Mouse (Mus musculus) megakaryocyte-erythroid progenitor cell, adult 5-6 weeks (primary cell): Measurements from ENCODE around the gene Gabpb2. TPM values are rescaled to one million over a fixed set of nuclear protein-coding genes. Genes with fewer than 3 reads are reported as not detected.
"Not testable (repeated sequence)": the region's sequence is repeated elsewhere in the genome, so short reads cannot be mapped to it uniquely, and the experiment has no call there.

Experiments used
- ATAC-seq: replicated peaks from 2 replicates; pipeline ENCODE4 v1.8.0; 2016; ENCODE audit warnings: mild to moderate bottlenecking, inconsistent platforms; ENCODE audit not compliant: severe bottlenecking, poor library complexity, low FRiP score, low TSS enrichment
- total RNA-seq, 2 experiments: library from RNA; stranded (forward) in 1 of 2; stranded (reverse) in 1 of 2; fragments of 200-1000, 215-1000 nt in 1 of 2; fragments of >200 nt in 1 of 2; fragmentation: Nextera tagmentation in 1 of 2; gene quantifications; 2 replicates each; pipeline ENCODE4 v1.2.3; 2014 to 2017

The Gabpb2 gene
- total RNA-seq, 2 experiments from 2014 or later = 59.0 to 59.2 TPM

DNA sequence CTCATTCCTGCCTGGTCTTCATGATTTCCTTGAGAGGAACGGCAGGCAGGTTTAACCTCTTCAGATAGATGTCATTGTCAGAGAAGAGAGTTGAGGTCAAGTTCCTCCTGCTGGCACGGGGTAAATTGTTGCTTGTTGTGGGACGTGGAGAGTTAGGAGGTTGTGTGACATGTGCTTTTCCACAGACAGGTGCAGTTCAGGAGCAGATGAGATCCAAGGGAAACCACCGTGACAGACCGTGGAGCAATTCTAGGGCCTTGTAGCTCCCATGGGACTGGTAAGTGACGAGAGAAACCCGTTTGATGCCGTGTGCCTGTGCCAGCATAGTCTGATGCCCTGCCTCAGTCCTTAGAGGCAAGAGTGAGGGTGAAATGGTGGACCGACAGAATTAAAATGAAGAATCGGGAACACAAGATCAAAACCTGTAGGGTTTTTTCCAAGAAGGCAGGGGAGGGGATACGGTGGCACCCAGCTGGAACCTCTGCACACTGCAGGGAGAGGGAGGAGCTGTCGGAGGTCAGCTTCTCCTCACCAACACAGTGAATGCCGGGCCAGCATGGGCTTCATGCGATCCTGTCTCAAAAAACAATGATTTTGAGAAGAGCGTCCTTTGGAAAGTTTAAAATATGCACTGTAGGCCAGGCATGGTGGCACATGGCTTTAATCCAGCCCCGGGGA is 15.7 kb upstream of the Gabpb2 start:
- ATAC-seq = no peak

DNA sequence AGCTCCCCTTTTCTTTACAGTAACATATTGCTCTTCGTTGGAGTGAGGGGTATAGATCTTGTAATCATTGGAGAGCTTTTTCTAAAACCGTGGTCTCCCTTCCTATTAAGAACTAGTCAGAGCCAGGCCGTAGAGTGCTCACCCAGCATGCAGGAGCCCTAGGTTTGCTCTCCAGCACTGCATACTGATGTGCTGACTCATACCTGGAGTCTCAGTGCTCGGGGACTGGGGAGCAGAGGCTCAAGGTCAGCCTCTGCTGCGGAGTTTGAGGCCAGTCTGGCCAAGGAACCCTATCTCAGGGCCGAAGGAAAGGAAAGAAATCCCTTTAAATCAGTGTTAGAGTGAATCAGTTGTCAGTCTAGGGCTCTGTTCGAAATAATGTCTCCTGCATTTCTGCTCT is 15.1 kb upstream of the Gabpb2 start:
- no peak for ATAC-seq

DNA sequence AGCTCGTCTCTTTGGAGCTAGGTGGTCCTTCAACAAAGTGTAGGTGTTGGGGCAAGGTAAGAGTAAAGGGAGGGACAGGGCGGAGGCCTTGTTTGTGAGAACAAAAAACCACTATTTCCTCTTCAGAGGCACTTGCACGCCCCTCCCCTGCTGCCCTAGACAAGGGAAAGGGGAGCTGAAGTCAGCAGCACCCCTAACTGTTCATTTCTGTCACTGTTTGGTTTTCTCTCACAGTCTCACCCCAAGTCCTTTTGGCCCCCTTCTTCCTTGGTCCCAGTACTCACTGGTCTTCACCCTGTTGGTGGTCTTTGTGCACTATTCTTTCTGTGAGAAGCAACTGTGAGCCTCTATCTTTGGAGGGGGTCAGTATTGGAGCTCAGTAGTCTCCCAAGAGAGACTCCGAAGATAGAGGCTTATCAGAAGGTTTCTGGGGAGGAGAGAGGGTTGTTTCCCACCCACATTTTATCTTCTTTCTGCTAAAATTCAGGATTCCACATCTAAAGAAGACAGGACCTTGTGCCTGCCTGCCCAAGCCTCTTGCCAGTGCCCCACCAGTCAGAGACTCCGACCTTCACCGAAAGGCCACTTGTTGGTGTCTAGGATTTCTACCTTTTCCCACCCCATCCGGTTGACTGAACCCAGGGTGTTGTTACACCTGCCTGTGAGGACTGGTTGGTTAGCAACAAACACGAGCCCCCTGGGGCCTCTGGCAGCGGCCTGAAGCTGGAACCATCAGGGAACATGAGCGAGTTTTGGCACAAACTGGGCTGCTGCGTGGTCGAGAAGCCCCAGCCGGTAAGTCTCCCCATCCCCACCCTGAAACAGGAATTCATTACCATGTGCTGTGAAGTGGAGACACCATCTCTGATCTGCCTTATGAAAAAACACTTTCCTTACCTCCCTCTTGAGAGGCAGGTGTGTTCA is 13.8 kb upstream of the Gabpb2 start, which contains the start of gene Mllt11:
Gene Mllt11 (minus strand): TSS at position 874 of the 924 bp plus-strand sequence.
- 0 out of 2 replicates have a peak, but pooled peaks have one; percentile 17 for ATAC-seq

DNA sequence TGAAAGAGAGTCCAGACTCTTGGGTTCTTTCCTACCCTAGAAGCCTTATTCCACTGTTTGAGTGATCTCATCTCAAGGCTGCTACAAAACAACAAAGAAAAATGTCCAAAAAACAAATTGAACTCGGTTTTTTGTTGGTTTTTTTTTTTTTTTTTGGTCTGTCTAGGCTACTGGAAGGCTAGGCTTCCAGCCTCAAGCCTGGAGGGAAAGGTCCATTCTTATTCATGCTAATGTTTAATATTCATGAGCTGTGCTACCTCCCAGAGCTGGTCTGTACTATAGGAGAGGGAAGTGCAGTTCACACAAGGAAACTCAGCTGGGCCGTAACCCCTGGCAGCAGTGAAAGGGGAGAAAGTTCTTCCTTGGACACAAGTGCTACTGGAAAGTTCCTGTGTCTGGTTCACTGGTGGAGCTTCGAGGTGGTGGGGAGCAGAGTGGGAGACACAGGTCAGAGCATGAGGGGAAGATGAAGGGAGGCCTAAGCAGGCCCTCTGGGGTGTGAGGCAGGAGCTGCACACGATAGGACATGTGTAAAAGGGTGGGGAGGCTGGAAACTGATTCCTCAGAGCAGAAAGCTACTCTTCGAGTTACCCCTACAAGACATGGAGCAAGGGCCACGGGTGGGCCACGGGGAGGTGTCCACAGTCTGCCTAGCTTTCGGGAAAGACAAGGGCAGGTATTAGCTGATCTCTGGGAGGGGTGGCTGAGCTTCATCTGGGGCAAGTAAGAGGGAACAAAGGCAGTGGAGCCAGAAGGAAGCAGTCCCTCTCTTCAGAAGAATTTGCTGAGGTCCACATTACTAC is 13.0 kb upstream of the Gabpb2 start:
- peak; percentile 20; the same call in 1 of the 2 replicates for ATAC-seq

DNA sequence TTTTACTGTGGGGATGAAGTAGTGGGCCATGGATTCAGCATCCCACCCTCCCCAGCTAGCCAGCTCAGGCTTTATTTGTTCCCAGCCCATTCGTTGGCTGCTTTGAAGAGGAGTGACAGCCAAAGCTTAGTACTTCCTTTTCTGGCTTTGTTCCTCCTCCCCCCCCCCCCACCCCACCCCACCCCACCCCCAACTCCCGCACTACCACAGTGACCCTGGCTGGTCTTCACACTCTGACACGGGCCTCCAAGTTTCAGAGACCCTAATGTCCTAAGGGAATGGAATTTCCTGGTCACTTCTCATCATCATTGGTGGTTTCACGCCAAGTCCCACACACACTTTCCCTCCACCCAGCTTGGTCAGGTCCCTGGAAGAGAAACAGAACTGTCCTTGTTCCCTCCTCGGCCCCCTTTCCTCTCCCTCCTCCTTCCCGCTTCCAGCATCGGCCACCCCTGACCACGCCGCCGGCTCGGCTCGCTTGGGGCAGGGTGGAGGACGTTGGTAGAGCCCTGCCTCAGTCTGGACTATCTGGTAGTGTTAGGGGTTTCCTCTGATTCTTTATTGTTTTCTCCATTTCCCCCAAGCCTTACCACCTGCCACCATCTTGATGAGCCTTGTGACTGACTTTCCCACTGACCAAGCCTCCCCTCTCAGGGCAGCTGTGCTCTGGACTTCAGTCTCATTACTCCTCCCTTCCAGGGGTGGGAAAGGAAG is 12.2 kb upstream of the Gabpb2 start:
- ATAC-seq = no peak

GRCm38 (mm10) chr3:95228894-95229780 is 11.4 kb upstream of the Gabpb2 start:
- ATAC-seq = no peak; the same call in 1 of the 2 replicates

DNA sequence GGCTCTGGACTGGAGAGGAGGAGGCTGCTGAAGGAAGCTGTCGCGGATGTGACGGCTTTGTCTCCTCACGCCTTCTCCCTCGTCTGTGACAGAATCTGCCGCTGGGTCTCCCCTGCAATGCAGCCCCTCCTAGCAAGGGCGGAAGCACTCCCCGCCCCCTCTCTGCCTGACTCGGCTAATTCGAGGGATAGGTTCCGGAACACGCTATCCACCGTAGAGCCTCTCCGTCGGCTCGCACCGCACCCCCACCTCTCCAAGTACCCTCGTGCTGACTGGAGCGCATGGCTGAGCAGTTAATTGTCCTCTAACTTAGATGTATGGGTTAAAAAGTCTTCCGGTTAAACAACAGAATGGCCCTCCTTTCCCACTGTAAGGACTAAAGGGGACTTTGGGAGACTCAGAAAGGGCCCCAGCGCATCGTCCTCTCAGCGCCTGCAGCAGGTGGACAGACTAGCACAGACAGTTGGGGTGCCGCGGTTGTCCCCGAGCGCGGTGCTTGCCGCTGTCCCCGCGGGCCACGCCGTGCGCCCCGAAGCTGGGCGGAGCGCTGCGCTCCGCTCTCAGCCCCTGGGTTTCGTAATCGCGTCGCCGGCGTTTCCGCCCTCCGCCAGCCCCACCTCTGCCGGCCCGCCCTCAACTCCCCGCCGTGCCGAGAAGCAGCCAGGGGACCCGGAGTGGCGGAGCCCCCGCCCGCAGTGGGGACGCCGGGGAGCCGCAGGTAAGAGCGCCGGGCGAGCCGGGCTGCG is 10.6 kb upstream of the Gabpb2 start, which contains the start of gene Cdc42se1:
Gene Cdc42se1 (plus strand): TSS at position 585 of the 746 bp plus-strand sequence.
- ATAC-seq = peak; percentile 78

- ATAC-seq = no peak
These were observed 9.5 kb upstream of the Gabpb2 start for GRCm38 (mm10) chr3:95227214-95227613.

- ATAC-seq = no peak
These were observed 6.6 kb upstream of the Gabpb2 start for GRCm38 (mm10) chr3:95224295-95224694.

- 0 out of 2 replicates have a peak, but pooled peaks have one; percentile 22 for ATAC-seq
These were observed 5.3 kb upstream of the Gabpb2 start for GRCm38 (mm10) chr3:95223041-95223440.

- peak; percentile 31; the same call in 1 of the 2 replicates for ATAC-seq
These were observed 886 bp upstream of the Gabpb2 start for GRCm38 (mm10) chr3:95218466-95219137.

DNA sequence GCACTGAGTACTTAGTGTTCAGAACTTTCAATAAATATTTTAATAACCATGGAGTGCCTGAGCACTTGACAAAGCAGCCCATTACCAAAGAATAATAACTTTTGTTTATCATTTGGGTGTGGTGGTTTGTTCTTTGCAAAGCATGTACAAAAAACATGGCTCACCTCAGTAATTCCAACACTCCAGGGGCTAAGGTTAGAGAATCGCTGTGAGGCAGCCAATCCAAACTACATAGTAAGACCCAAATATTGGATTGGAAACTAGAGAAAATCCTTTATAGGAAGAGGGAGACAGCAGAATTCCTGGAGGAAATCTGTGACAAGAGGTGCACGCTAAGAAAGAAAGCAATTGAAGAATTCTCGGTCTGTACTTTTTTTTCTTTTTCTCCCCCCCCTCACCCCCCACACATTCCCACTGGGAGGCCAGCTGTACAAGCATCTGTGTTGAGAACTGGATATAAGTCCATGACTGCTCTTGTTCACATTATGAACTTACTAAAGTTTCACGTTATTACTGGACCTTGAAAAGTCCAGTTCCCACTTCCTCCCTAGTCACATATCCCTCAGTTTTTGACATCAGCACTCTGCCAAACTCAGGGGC is 961 bp downstream of the Gabpb2 start:
- ATAC-seq = no peak

DNA sequence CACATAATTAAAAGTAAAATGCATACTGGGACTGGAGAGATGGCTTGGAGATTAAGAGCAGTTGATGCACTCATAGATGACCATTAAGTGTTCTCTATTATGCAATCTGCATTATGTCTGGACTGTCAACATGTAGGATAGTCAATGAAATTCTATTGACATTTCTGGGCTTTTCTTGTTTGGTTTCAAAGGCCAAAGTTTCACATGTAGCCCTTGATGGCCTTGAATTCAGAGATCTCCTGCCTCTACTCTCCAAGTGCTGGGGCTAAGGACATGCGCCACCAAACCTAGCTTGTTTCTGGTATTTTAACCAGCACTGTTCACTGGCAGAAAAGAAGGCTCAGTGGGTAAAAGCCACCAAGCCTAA is 4.1 kb downstream of the Gabpb2 start:
- ATAC-seq = no peak

DNA sequence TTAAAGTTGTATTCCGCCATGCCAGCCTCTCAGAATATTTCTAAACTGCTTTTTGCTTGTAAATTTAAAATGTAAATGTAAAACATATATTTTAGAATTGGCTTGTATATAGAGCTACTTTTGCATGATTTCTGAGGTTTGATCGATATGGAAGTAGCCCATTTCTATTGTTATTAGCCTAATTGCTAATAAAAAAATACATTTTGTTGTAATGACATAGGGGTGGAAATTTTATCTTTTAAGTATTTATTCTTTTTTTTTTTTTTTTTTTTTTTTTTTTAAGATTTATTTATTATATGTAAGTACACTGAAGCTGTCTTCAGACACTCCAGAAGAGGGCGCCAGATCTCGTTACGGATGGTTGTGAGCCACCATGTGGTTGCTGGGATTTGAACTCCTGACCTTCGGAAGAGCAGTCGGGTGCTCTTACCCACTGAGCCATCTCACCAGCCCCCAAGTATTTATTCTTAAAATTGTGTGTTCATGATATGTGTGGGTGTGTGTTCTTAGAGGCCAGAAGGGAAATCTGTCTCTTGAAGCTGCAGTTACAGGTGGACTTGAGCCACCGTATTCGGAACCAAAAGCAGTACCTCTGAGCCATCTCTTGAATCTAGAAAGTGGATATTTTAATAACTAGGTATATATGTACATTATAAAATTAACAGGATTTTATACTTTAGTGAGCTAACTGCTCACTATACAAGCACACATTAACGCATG is 4.7 kb downstream of the Gabpb2 start:
- ATAC-seq = not testable (repeated sequence)

GRCm38 (mm10) chr3:95210585-95210984 is 7.1 kb downstream of the Gabpb2 start:
- no peak for ATAC-seq

DNA sequence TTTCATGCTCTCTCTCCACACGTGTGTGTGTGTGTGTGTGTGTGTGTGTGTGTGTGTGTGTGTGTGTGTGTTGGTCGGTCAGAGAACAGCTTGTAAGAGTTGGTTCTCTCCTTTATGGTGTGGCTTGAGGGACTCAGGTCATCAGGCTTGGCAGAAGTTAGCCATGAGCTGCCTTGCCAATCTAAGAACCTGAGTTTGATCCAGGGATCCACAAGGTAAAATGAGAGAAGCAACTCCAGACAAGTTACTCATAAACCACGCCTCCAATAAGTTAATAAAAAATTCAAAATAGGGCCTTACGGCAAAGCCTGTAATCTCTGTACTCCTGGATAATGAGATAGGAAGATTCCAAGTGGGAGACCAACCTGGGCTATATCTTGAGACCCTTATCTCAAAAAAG is 9.4 kb downstream of the Gabpb2 start:
- no peak for ATAC-seq
